Mouse (Mus musculus) myocyte (in vitro differentiated cells): ENCODE data around the gene Ddx50. TPM values are rescaled to one million over a fixed set of nuclear protein-coding genes. Genes with fewer than 3 reads are reported as not detected.
"Not testable (repeated sequence)": the region's sequence is repeated elsewhere in the genome, so short reads cannot be mapped to it uniquely, and the experiment has no call there.

ENCODE experiments used
- H3K27me3 ChIP-seq: one replicate; pipeline ENCODE4 v1.6.1; 2011; ENCODE audit not compliant: control insufficient read depth, insufficient read depth, insufficient read length
- H3K36me3 ChIP-seq: one replicate; pipeline ENCODE4 v1.6.1; 2011; ENCODE audit not compliant: control insufficient read depth, insufficient read depth
- H3K4me2 ChIP-seq: one replicate; pipeline ENCODE4 v1.6.1; 2011; ENCODE audit warnings: low read depth, control low read depth
- H3K4me3 ChIP-seq: one replicate; pipeline ENCODE4 v1.5.1; 2011; ENCODE audit warnings: mild to moderate bottlenecking, control low read depth, moderate library complexity
- H3K79me2 ChIP-seq: one replicate; pipeline ENCODE4 v1.6.1; 2011; ENCODE audit not compliant: control insufficient read depth, insufficient read depth
- H3ac ChIP-seq: one replicate; pipeline ENCODE4 v1.6.1; 2011; ENCODE audit not compliant: control insufficient read depth, insufficient read length
- CEBPB ChIP-seq: IDR thresholded peaks from 2 replicates; pipeline ENCODE4 v1.6.1; 2011; ENCODE audit warnings: mild to moderate bottlenecking, moderate library complexity; ENCODE audit not compliant: poor library complexity, insufficient read depth, severe bottlenecking
- E2F4 ChIP-seq: IDR thresholded peaks from one replicate; pipeline ENCODE4 v1.6.1; 2011; ENCODE audit warnings: mild to moderate bottlenecking, control low read depth, moderate library complexity; ENCODE audit not compliant: insufficient read depth
- MAX ChIP-seq: IDR thresholded peaks from one replicate; pipeline ENCODE4 v1.6.1; 2011; ENCODE audit warnings: low read depth, mild to moderate bottlenecking, control low read depth
- MYOD1 ChIP-seq, 3 experiments: IDR thresholded peaks; one replicate each; pipeline ENCODE4 v1.6.1; 2011; ENCODE audit warnings: control low read depth in 2 of 3, low read depth in 2 of 3, mild to moderate bottlenecking in 2 of 3, moderate library complexity in 1 of 3; ENCODE audit not compliant: insufficient read length in 2 of 3, control insufficient read depth in 1 of 3
- MYOG ChIP-seq, 3 experiments: IDR thresholded peaks; one replicate each; pipeline ENCODE4 v1.6.1; 2011; ENCODE audit warnings: control low read depth in 2 of 3, low read depth in 2 of 3, mild to moderate bottlenecking in 2 of 3; ENCODE audit not compliant: insufficient read length in 2 of 3, control insufficient read depth in 1 of 3, insufficient read depth in 1 of 3
- POLR2A ChIP-seq: IDR thresholded peaks from one replicate; pipeline ENCODE4 v1.6.1; 2011; ENCODE audit warnings: low read depth, mild to moderate bottlenecking, control low read depth, moderate library complexity; ENCODE audit not compliant: insufficient read length
- POLR2AphosphoS2 ChIP-seq: IDR thresholded peaks from one replicate; pipeline ENCODE4 v1.6.1; 2011; ENCODE audit warnings: low read depth, control low read depth; ENCODE audit not compliant: insufficient read length
- REST ChIP-seq: IDR thresholded peaks from one replicate; pipeline ENCODE4 v1.6.1; 2011; ENCODE audit warnings: mild to moderate bottlenecking, control low read depth, moderate library complexity; ENCODE audit not compliant: insufficient read depth, insufficient read length
- SRF ChIP-seq: IDR thresholded peaks from one replicate; pipeline ENCODE4 v1.6.1; 2011; ENCODE audit warnings: low read depth; ENCODE audit not compliant: control insufficient read depth, insufficient read length
- TCF12 ChIP-seq: IDR thresholded peaks from one replicate; pipeline ENCODE4 v1.6.1; 2011; ENCODE audit warnings: mild to moderate bottlenecking, control low read depth; ENCODE audit not compliant: poor library complexity, insufficient read depth, severe bottlenecking
- TCF3 ChIP-seq: IDR thresholded peaks from one replicate; pipeline ENCODE4 v1.6.1; 2011; ENCODE audit warnings: low read depth, control low read depth; ENCODE audit not compliant: insufficient read length
- USF1 ChIP-seq: IDR thresholded peaks from one replicate; pipeline ENCODE4 v1.6.1; 2011; ENCODE audit warnings: low read depth, mild to moderate bottlenecking, control low read depth, moderate library complexity
- polyA plus RNA-seq: library from polyadenylated mRNA; unstranded; fragments of >200 nt; fragmentation: generic; extraction: Trizol; gene quantifications from one replicate; pipeline ENCODE4 v1.2.1, GENCODE M21; 2012; ENCODE audit warnings: missing spikeins

Gene Ddx50
- polyA plus RNA-seq, 1 experiment, result 20.0 TPM

DNA sequence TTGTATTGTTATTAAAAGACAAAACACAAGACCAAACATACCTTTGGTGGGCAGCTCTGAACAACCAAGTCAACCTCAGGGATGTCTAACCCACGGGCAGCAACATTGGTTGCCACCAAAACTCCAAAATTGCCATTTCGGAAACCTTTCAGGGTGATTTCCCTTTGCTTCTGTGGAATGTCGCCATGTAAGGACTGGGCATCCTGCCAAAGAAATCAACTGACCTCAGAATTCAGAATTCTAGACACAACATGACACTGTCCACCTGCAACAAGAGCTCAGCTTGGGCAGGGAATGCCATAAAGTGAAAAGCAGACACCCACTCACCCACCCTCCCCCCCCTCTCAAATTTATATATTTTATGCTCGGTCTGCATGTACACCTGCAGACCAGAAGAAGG is 62.4 kb downstream of the Ddx50 start:
- no peaks in the 10 kb centered on the region for H3K27me3 ChIP-seq
- no peak for TF ChIP-seq POLR2AphosphoS2
- no peak for TF ChIP-seq MYOD1 (IDR thresholded peaks at IDR 0.05; ENCODE audit: control insufficient read depth in 1 of 3, insufficient read length in 2 of 3, low read depth in 2 of 3)
- no peak for TF ChIP-seq E2F4
- no peak for TF ChIP-seq USF1
- no peak for TF ChIP-seq REST
- TF ChIP-seq CEBPB, result no peak
- TF ChIP-seq POLR2A, result no peak
- TF ChIP-seq MYOG (IDR thresholded peaks at IDR 0.05; ENCODE audit: control insufficient read depth in 1 of 3, insufficient read depth in 1 of 3, insufficient read length in 2 of 3, low read depth in 2 of 3), result no peak
- no peak for TF ChIP-seq SRF
- no peak overlapping the region for H3K4me3 ChIP-seq
- no peak overlapping the region for H3ac ChIP-seq
- peaks cover 78% of the 10 kb centered on the region for H3K36me3 ChIP-seq
- H3K4me2 ChIP-seq, result no peak overlapping the region
- H3K79me2 ChIP-seq, result no peaks in the 10 kb centered on the region

DNA sequence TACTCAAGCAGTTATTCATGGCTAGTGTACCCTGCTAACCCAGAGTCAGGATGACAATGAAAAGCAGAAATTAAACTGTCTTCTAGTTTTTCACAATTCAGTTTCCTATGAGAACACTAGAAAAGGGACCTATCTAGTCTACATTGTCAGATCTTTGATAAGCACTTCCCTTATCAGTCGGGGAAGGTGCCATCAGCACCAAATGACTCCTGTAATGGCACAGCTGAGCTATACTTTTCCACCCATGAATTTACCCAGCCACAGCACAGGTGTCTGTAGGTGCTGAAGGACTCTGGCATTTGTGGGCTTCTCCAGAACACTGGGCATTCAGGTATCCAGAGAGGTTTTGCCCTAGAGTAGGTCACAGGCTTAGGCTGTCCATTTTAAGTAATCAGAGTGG is 67.8 kb downstream of the Ddx50 start:
- H3K27me3 ChIP-seq, result no peaks in the 10 kb centered on the region
- H3K36me3 ChIP-seq, result peaks cover 62% of the 10 kb centered on the region
- TF ChIP-seq TCF3, result no peak
- no peak for TF ChIP-seq MYOG (IDR thresholded peaks at IDR 0.05; ENCODE audit: control insufficient read depth in 1 of 3, insufficient read depth in 1 of 3, insufficient read length in 2 of 3, low read depth in 2 of 3)
- no peak for TF ChIP-seq SRF
- TF ChIP-seq REST, result no peak
- no peak for TF ChIP-seq POLR2AphosphoS2
- TF ChIP-seq USF1, result no peak
- no peak for TF ChIP-seq E2F4
- TF ChIP-seq POLR2A, result no peak
- TF ChIP-seq MAX, result no peak
- no peak for TF ChIP-seq TCF12
- H3K4me2 ChIP-seq, result no peak overlapping the region
- H3ac ChIP-seq, result no peak overlapping the region
- no peaks in the 10 kb centered on the region for H3K79me2 ChIP-seq
- no peak overlapping the region for H3K4me3 ChIP-seq

DNA sequence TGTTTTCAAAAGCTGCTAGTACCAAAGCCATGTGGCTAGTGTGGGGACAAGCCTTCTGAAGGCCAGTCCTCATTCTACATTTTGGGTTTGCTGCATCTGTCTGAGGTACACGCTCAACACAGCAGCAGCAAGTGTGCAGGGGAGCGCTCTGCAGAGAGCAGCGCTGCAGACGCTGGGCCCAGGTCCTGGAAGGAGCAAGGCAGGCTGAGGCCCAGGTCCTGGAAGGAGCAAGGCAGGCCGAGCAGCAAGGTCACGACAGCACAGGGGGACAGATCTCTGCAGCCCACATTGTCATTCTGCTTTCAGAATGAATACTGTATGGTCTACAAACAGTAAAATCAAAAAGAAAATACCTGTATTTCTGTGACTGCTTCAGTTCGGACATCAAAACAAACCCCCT is 68.3 kb downstream of the Ddx50 start:
- H3ac ChIP-seq, result no peak overlapping the region
- peaks cover 56% of the 10 kb centered on the region for H3K36me3 ChIP-seq
- H3K4me3 ChIP-seq, result no peak overlapping the region
- TF ChIP-seq POLR2AphosphoS2, result no peak
- H3K79me2 ChIP-seq, result peaks cover 1% of the 10 kb centered on the region
- no peaks in the 10 kb centered on the region for H3K27me3 ChIP-seq
- H3K4me2 ChIP-seq, result no peak overlapping the region

DNA sequence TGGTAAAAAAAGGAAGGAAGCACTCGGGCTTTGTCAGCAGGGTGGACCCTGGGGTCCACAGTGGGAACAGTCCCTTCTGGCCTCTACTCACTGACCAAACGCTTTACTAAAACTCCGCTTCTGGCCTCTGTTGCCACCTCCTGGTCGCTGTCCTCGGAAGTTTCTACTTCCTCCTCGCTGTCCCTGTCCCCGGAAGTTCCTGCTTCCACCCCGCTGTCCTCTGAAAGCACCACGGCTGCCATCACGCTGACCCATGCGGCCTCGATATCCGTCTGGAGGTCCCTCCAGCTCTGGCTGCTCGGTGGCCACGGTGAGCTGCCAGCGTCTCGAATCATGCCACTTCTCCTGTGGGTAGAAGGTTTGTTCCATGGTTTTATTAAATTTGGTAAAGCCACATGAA is 68.8 kb downstream of the Ddx50 start:
- no peak overlapping the region for H3K4me3 ChIP-seq
- TF ChIP-seq REST, result no peak
- TF ChIP-seq SRF, result no peak
- TF ChIP-seq POLR2AphosphoS2, result no peak
- no peak overlapping the region for H3ac ChIP-seq

DNA sequence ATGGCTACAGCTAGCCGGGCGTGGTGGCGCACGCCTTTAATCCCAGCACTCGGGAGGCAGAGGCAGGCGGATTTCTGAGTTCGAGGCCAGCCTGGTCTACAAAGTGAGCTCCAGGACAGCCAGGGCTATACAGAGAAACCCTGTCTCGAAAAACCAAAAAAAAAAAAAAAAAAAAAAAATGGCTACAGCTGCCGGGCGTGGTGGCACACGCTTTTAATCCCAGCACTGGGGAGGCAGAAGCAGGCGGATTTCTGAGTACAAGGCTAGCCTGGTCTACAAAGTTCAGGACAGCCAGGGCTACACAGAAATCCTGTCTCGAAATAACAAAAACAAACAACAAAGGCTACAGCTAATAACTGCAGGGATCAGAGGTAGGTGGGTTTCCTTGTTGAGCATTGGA is 71.9 kb downstream of the Ddx50 start:
- H3K36me3 ChIP-seq, result peaks cover 39% of the 10 kb centered on the region
- H3K4me3 ChIP-seq, H3ac ChIP-seq: not testable (repeated sequence)

More for the DNA sequence above, 68.8 kb downstream of the Ddx50 start:
- H3K4me2 ChIP-seq, result no peak overlapping the region
- H3K36me3 ChIP-seq, result peaks cover 52% of the 10 kb centered on the region
- H3K27me3 ChIP-seq, result no peaks in the 10 kb centered on the region
- peaks cover 6% of the 10 kb centered on the region for H3K79me2 ChIP-seq

DNA sequence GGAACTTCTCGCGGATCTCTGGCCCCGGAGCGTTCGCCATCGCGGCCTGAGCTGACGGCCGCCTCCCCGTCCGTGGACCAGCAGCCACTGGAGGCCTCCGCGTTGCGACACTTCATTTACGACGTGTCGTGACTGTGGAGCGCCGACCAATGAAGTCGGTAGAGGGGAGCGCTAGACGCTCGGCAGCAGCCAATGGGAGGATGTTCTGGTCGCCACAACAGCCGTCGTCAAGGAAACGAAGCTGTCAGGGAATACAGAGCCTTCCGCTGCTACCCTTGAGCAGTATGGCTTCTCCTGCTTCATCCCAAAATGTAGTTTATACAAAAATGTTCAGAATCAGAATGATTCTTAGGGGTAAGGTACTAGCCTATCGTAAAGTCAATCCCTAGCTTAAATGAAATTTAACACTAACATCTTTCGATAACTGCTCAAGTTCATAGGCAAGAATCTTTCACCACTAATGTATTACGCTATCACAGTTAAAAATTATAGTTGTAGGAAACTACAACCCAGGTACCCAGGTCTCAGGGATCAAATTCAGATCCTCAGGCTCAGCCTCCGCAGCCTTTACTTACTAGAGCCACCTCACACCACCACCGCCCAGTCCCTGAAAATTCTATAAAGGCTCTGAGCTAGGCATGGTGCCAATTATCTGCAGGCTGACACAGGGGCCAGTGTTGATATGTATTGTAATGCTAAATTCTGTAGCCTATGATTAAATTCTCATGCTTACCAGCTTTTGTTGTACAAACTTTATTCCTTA is 72.5 kb downstream of the Ddx50 start, which contains the start of gene Kif1bp:
TSS of gene Kif1bp (minus strand) at position 120 of the 763 bp plus-strand sequence.
- H3K79me2 ChIP-seq, result peaks cover 13% of the 10 kb centered on the region
- H3K36me3 ChIP-seq, result peaks cover 33% of the 10 kb centered on the region
- peak within 1 kb of the TSS; percentile 90 for H3K4me2 ChIP-seq
- peak; percentile 96 for TF ChIP-seq POLR2A
- TF ChIP-seq POLR2AphosphoS2, result peak; percentile 94
- no peak for TF ChIP-seq TCF3
- no peaks in the 10 kb centered on the region for H3K27me3 ChIP-seq
- H3ac ChIP-seq, result peak within 1 kb of the TSS; percentile 97
- peak within 1 kb of the TSS; percentile 65 for H3K4me3 ChIP-seq

More for the DNA sequence above, 71.9 kb downstream of the Ddx50 start:
- H3K79me2 ChIP-seq, result peaks cover 13% of the 10 kb centered on the region
- not testable (repeated sequence) for H3K27me3 ChIP-seq
- peak overlapping the region; percentile 60 for H3K4me2 ChIP-seq
